Mouse (Mus musculus) splenic B cell, adult 2 months (primary cell): Measurements from ENCODE around the gene Stab1.

Experiments
- DNase-seq: peaks from one replicate; pipeline ENCODE4 v3.0.0-alpha.2; 2011; ENCODE audit warnings: low read depth, low spot score
- H3K27me3 ChIP-seq: 2 replicates; pipeline ENCODE4 v1.6.1; 2012; ENCODE audit warnings: mild to moderate bottlenecking, low read length, moderate library complexity, mixed read lengths; ENCODE audit not compliant: control insufficient read depth, poor library complexity, insufficient read depth, severe bottlenecking
- H3K36me3 ChIP-seq: 2 replicates; pipeline ENCODE4 v1.6.1; 2012; ENCODE audit warnings: mild to moderate bottlenecking, low read length, moderate library complexity, mixed read lengths; ENCODE audit not compliant: control insufficient read depth, poor library complexity, insufficient read depth, severe bottlenecking

The Stab1 gene

GRCm38 (mm10) chr14:31204844-31205243 is 36.4 kb upstream of the Stab1 start:
- no peak for DNase-seq
- H3K36me3 ChIP-seq, result peaks cover 11% of the 10 kb centered on the region

DNA sequence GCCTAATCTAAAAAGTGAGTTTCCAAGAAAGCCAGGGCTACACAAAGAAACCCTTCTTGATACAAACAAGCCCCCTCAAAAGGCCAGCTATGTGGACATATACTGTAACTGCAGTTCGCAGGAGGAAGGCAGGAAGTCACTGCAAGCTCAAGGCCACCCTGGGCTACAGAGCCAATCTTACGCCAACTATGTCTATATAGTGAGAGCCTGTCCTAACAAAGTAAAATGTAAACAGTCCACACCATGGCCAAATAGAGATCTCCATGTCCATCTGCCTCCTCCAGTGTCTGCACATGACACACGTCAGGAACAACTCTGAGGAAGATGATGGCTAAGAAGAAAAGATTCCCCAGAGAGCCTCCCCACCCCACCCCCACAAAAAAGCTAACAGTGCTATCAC is 31.6 kb upstream of the Stab1 start:
- H3K36me3 ChIP-seq, result peaks cover 14% of the 10 kb centered on the region
- no peaks in the 10 kb centered on the region for H3K27me3 ChIP-seq
- no peak for DNase-seq

More at GRCm38 (mm10) chr14:31204844-31205243, 36.4 kb upstream of the Stab1 start:
- no peaks in the 10 kb centered on the region for H3K27me3 ChIP-seq

GRCm38 (mm10) chr14:31199599-31199998 is 31.2 kb upstream of the Stab1 start:
- Histone ChIP-seq H3K27me3 (no peaks in the 10 kb centered on the region), H3K36me3 (peaks cover 14% of the 10 kb centered on the region)
- no peak for DNase-seq

DNA sequence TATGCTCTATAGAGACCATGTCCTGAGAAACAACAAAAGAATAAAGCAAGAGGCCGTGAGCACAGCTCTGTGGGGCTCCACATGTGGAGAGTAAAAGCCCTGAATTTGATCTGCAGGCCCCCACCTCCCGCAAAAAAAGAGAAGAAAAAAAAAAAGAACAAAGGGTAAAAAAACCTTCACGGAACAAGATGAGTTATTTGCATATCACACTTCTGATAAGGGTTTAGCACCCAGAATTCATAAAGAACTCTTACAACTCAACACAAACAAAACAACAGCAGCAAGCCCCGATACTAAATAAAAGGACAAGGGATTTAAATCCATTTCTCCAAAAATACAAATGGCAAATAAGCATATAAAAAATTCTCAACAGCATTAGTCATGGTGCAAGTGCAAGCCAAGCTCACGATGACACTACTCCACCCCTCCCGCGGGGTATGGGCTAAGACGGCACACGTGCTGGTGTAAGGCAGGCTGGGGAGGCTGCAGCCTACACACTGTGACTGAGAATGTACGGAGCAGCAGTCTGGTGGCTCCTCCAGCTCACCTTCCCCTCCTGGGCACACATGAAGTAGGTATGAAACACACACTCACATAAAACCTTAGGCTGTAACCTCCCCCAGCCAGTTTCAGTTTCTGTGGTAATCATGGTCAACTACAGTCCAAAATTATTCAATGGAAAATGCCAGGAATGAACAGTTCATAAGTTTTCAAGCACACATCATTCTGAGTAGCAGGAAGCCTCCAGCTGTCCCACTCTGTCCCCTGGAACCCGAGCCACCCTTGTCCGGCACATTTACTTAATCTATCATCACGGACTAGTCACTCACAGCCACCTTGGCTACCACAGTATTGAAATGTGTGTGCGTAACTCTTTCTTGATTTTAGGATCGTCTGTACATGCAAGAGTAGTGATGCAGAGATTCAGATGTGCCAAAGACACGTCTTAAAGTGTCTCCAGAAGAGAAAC is 29.4 kb upstream of the Stab1 start:
- peaks cover 7% of the 10 kb centered on the region for H3K36me3 ChIP-seq
- no peak for DNase-seq
- no peaks in the 10 kb centered on the region for H3K27me3 ChIP-seq

GRCm38 (mm10) chr14:31195968-31196367 is 27.5 kb upstream of the Stab1 start:
- peaks cover 9% of the 10 kb centered on the region; the same call in 1 of the 2 replicates for H3K36me3 ChIP-seq
- peak; percentile 62 for DNase-seq
- no peaks in the 10 kb centered on the region for H3K27me3 ChIP-seq

DNA sequence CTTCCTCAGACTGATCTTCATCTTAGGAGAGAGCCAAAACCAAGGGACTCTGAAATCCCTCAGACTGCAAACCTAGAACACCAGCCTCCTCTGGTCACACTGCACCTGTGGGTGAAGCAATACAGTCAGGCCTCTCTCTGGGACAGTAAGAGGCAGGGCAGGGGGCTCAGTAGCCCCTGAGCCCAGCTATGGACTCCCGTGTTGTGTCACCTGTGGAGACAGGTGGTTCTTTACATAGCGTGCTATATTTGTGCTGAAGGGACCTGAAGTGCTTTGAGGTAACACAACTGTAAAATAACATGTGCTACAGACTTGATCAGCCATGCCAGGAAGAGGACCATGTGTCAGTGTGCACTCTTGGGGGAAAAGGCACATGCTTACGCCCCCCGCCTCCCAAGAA is 27.1 kb upstream of the Stab1 start:
- DNase-seq, result no peak
- H3K27me3 ChIP-seq, result no peaks in the 10 kb centered on the region
- peaks cover 13% of the 10 kb centered on the region; the same call in 1 of the 2 replicates for H3K36me3 ChIP-seq

GRCm38 (mm10) chr14:31194891-31195513 is 26.6 kb upstream of the Stab1 start:
- H3K27me3 ChIP-seq, result no peaks in the 10 kb centered on the region
- no peak for DNase-seq
- peaks cover 11% of the 10 kb centered on the region for H3K36me3 ChIP-seq

DNA sequence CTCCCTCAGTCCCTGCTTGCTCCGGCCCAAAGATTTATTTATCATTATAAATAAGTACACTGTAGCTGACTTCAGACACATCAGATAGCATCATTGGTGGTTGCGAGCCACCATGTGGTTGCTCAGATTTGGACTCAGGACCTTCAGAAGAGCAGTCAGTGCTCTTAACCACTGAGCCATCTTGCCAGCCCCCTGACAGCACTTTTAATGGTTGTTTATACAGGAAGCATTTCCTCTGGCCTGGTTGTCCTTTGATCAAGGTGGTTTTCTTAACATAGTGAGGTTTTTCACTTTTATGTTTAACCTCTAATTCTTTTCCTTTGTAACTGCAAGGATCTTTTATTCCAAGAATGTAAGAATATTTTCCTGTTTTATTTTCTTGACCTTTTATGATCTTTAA is 26.0 kb upstream of the Stab1 start:
- no peak for DNase-seq
- Histone ChIP-seq H3K27me3 (no peaks in the 10 kb centered on the region), H3K36me3 (peaks cover 11% of the 10 kb centered on the region)

DNA sequence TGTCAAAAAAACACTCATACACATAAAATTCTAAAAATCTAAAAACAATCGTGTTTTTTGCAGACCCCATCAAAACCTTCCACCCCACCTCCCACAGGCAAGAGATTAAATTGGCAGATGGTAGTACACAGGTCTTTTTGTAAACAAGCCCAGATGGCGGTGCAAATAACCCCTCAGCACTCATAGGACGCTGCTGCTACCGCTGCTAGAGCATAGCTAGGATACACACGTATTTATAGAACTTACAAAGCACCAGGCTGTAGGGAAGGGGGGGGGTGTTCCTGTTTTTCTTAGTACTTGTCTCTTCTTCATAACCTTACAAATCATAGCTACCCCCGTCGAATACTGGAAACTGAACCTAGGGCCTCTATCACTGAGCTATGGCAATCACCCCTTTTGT is 25.4 kb upstream of the Stab1 start:
- Histone ChIP-seq H3K27me3 (no peaks in the 10 kb centered on the region), H3K36me3 (peaks cover 12% of the 10 kb centered on the region)
- no peak for DNase-seq

GRCm38 (mm10) chr14:31191936-31192335 is 23.5 kb upstream of the Stab1 start:
- Histone ChIP-seq H3K27me3 (no peaks in the 10 kb centered on the region), H3K36me3 (peaks cover 18% of the 10 kb centered on the region)
- DNase-seq, result no peak

- Histone ChIP-seq H3K36me3 (peaks cover 23% of the 10 kb centered on the region), H3K27me3 (no peaks in the 10 kb centered on the region)
- no peak for DNase-seq
These were observed 20.9 kb upstream of the Stab1 start for GRCm38 (mm10) chr14:31189348-31189747.

DNA sequence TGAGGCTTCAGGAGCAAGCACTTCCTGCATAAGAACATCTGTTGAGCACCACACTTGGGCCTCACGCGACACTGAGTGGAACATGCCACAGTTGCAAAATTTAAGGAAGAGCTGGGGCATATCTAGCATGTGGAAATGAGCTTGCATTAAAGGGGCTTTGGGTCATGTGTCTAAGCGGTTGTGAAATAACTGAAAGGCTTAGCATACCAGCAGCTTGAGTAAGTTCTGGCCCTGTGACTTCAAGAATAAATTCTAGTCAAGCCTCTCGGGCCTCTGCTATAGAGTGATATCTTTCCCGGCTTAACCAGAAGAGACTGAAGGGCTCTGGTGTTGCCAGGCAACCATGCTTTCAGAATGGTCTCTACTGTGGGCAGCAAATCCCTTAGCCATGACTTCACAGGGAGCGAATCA is 20.3 kb upstream of the Stab1 start:
- no peak for DNase-seq
- H3K27me3 ChIP-seq, result no peaks in the 10 kb centered on the region
- peaks cover 25% of the 10 kb centered on the region for H3K36me3 ChIP-seq

DNA sequence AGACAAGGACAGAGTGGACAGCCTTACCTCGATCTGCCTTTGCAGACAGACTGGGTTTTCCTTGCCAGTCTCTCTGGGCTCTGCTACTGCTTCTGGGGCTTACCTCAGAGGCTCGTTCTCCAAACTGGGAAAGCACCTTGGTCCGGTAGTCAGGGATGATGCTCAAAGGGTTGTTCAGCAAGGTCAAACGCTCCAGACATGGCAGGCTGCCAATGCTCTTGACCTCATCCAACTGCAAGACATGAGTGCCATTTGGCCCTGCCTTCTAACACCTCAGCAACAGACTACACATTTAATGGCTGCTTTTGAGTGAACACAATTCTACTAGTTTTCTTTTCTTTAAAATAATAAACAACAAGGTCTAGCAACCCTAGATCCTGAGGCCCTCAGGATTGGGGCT is 18.2 kb upstream of the Stab1 start:
- DNase-seq, result no peak
- peaks cover 25% of the 10 kb centered on the region for H3K36me3 ChIP-seq

DNA sequence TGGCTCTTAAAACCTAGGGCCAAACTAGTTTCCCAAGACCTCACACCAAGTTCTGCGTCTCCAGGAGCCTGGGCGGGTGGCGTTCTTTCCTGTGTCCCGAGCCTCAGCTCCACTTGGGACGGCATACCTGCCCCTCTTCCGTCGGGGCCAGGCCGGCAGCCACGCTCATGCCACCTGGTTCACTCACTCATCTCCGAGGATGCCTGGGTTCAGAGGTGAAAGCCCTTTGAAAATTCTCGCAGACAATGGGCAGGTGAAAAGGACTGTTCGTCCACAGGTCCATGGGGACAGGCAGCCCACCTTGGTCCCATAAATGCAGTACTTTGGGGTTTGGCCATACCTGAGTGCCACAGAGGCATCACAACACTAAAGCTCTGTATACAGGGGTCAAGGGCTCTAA is 15.8 kb upstream of the Stab1 start:
- Histone ChIP-seq H3K27me3 (no peaks in the 10 kb centered on the region), H3K36me3 (peaks cover 21% of the 10 kb centered on the region)
- no peak for DNase-seq

More for the DNA sequence above, 18.2 kb upstream of the Stab1 start:
- H3K27me3 ChIP-seq, result no peaks in the 10 kb centered on the region

- peaks cover 18% of the 10 kb centered on the region for H3K36me3 ChIP-seq
- no peaks in the 10 kb centered on the region for H3K27me3 ChIP-seq
- no peak for DNase-seq
These were observed 15.1 kb upstream of the Stab1 start for GRCm38 (mm10) chr14:31183541-31183940.
